Mouse (Mus musculus): Measurements from ENCODE around the gene Srm. TPM values are rescaled to one million over a fixed set of nuclear protein-coding genes. Genes with fewer than 3 reads are reported as not detected.

Srm gene
- polyA plus RNA-seq, 1 experiment from 2014 or later: 168 TPM

GRCm38 (mm10) chr4:148623609-148624008 lies 32.3 kb downstream of the Srm start:
- Histone ChIP-seq H3K4me2 (ENCODE audit: low read length) (no peak overlapping the region), H3K27ac (ENCODE audit: low read depth, low read length) (no peak overlapping the region), H3K36me3 (ENCODE audit: control insufficient read depth, insufficient read depth, low read length) (peaks cover 65% of the 10 kb centered on the region), H3K4me1 (ENCODE audit: control insufficient read depth, insufficient read depth, low read length) (peaks cover 10% of the 10 kb centered on the region), H3K4me3 (ENCODE audit: low read depth, low read length) (no peak overlapping the region), H3K9ac (ENCODE audit: low read length) (no peak overlapping the region), H3K27me3 (replicated peaks; ENCODE audit: control insufficient read depth, insufficient read depth, low read length) (no peaks in the 10 kb centered on the region), H3K9me3 (replicated peaks; ENCODE audit: control insufficient read depth, low read length) (no peaks in the 10 kb centered on the region)
- WGBS: 95% methylated on average over 4 of the region's 4 CpGs
- no peak for DNase-seq (ENCODE audit: low spot score)
- ATAC-seq: no peak

- H3K4me2 ChIP-seq (ENCODE audit: low read length): peak overlapping the region; percentile 91
- DNase-seq (ENCODE audit: low spot score) (no peak), ATAC-seq (no peak)
- H3K4me3 ChIP-seq (ENCODE audit: low read depth, low read length): peak overlapping the region; percentile 100; the same call in 1 of the 2 replicates
- H3K27me3 ChIP-seq (replicated peaks; ENCODE audit: control insufficient read depth, insufficient read depth, low read length): no peaks in the 10 kb centered on the region
- no peaks in the 10 kb centered on the region for H3K9me3 ChIP-seq (replicated peaks; ENCODE audit: control insufficient read depth, low read length)
- H3K9ac ChIP-seq (ENCODE audit: low read length): no peak overlapping the region
- WGBS: 87% methylated on average over 10 of the region's 10 CpGs
- H3K4me1 ChIP-seq (ENCODE audit: control insufficient read depth, insufficient read depth, low read length): peaks cover 10% of the 10 kb centered on the region
- peaks cover 51% of the 10 kb centered on the region for H3K36me3 ChIP-seq (ENCODE audit: control insufficient read depth, insufficient read depth, low read length)
- no peak overlapping the region for H3K27ac ChIP-seq (ENCODE audit: low read depth, low read length)
Measured at GRCm38 (mm10) chr4:148625010-148625409, 33.7 kb downstream of the Srm start.

DNA sequence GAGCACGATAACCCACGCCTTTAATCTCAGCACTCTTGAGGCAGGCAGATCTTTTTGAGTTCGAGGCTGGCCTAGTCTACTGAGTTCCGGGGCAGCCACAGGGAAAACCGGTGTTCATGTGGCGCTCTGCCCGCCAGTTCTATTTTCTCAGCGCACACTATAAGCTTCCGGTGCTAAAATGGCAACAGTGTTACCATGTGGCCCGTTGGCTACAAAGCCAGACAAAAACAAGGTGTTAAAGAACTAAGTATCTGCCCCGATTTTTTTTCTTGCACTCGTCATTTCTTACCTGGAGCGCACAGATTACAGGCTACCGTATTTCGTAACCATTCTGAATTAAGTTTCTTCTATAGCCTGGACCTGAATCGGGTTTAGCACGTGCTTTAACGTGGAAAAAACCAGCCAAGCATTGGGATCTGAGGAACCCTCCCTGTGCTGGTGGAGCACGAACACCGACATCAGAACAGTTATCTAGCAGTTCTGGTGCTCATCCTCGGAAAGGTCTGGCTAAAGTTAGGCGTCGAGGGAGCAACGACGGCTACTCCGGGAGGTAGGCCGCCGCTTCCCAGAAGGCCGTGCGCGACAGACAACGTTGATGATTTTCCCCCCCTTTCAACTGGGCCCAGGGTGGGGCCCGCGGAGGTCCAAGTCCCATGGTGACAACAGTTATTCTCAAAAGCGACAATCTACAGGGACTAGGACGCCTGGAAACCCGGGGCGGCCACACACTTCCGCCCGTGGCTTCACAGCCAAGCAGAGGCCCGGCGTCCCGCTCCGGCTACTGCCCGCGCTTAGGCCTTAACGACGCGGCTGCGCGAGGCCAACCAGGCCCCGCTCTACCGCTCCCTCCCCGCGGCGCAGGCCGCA lies 34.7 kb downstream of the Srm start:
- H3K9me3 ChIP-seq (replicated peaks; ENCODE audit: control insufficient read depth, low read length): no peaks in the 10 kb centered on the region
- H3K9ac ChIP-seq (ENCODE audit: low read length): peak overlapping the region; percentile 99
- H3K36me3 ChIP-seq (ENCODE audit: control insufficient read depth, insufficient read depth, low read length): peaks cover 43% of the 10 kb centered on the region
- no peaks in the 10 kb centered on the region for H3K27me3 ChIP-seq (replicated peaks; ENCODE audit: control insufficient read depth, insufficient read depth, low read length)
- ATAC-seq (peak; percentile 70), DNase-seq (ENCODE audit: low spot score) (peak; percentile 62)
- H3K4me2 ChIP-seq (ENCODE audit: low read length): peak overlapping the region; percentile 91
- H3K27ac ChIP-seq (ENCODE audit: low read depth, low read length): peak overlapping the region; percentile 96
- peaks cover 10% of the 10 kb centered on the region for H3K4me1 ChIP-seq (ENCODE audit: control insufficient read depth, insufficient read depth, low read length)
- H3K4me3 ChIP-seq (ENCODE audit: low read depth, low read length): peak overlapping the region; percentile 100
- WGBS: under 1% methylated on average over 57 of the region's 57 CpGs

GRCm38 (mm10) chr4:148626623-148627185 lies 35.4 kb downstream of the Srm start, which contains the start of gene Tardbp:
Gene Tardbp, minus strand, starts transcription at chr4:148627019.
- H3K27ac ChIP-seq (ENCODE audit: low read depth, low read length): peak within 1 kb of the TSS; percentile 96
- ATAC-seq (peak; percentile 98), DNase-seq (ENCODE audit: low spot score) (peak; percentile 98)
- peaks cover 36% of the 10 kb centered on the region for H3K36me3 ChIP-seq (ENCODE audit: control insufficient read depth, insufficient read depth, low read length)
- no peaks in the 10 kb centered on the region for H3K27me3 ChIP-seq (replicated peaks; ENCODE audit: control insufficient read depth, insufficient read depth, low read length)
- H3K9me3 ChIP-seq (replicated peaks; ENCODE audit: control insufficient read depth, low read length): no peaks in the 10 kb centered on the region
- H3K4me2 ChIP-seq (ENCODE audit: low read length): peak within 1 kb of the TSS; percentile 91
- H3K4me1 ChIP-seq (ENCODE audit: control insufficient read depth, insufficient read depth, low read length): peaks cover 10% of the 10 kb centered on the region
- WGBS: under 1% methylated on average over 51 of the region's 51 CpGs
- H3K4me3 ChIP-seq (ENCODE audit: low read depth, low read length): peak within 1 kb of the TSS; percentile 100
- peak within 1 kb of the TSS; percentile 99 for H3K9ac ChIP-seq (ENCODE audit: low read length)

DNA sequence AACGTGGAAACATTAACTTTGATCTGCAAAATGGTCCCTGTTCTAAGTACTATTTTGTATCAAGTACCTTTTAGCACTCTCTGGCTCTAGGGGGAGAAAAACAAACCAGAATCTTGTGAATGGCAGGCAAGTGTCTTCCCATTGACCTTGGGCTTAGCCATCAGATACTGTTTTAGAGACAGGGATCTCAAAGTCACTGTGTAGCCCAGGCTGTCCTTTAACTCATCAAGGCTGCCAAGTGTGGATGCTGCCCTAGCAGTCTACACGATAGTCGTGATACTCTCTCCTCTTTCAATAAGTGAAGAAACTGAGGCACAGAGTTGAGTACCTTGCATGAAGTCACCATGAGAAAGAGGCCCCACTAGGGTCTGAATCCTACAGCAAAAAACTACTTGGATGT lies 35.9 kb downstream of the Srm start:
- Histone ChIP-seq H3K9ac (ENCODE audit: low read length) (peak overlapping the region; percentile 53; the same call in 1 of the 2 replicates), H3K4me2 (ENCODE audit: low read length) (peak overlapping the region; percentile 91), H3K4me3 (ENCODE audit: low read depth, low read length) (peak overlapping the region; percentile 100; the same call in 1 of the 2 replicates), H3K27ac (ENCODE audit: low read depth, low read length) (no peak overlapping the region), H3K27me3 (replicated peaks; ENCODE audit: control insufficient read depth, insufficient read depth, low read length) (no peaks in the 10 kb centered on the region), H3K9me3 (replicated peaks; ENCODE audit: control insufficient read depth, low read length) (no peaks in the 10 kb centered on the region), H3K4me1 (ENCODE audit: control insufficient read depth, insufficient read depth, low read length) (peaks cover 10% of the 10 kb centered on the region), H3K36me3 (ENCODE audit: control insufficient read depth, insufficient read depth, low read length) (peaks cover 30% of the 10 kb centered on the region)
- ATAC-seq: peak; percentile 13
- no peak for DNase-seq (ENCODE audit: low spot score)
- WGBS: 63% methylated on average over 3 of the region's 3 CpGs

GRCm38 (mm10) chr4:148632013-148632692 lies 40.9 kb downstream of the Srm start:
- Histone ChIP-seq H3K4me3 (ENCODE audit: low read depth, low read length) (no peak overlapping the region), H3K27me3 (replicated peaks; ENCODE audit: control insufficient read depth, insufficient read depth, low read length) (no peaks in the 10 kb centered on the region), H3K9me3 (replicated peaks; ENCODE audit: control insufficient read depth, low read length) (no peaks in the 10 kb centered on the region), H3K4me2 (ENCODE audit: low read length) (no peak overlapping the region), H3K4me1 (ENCODE audit: control insufficient read depth, insufficient read depth, low read length) (no peaks in the 10 kb centered on the region), H3K27ac (ENCODE audit: low read depth, low read length) (no peak overlapping the region), H3K9ac (ENCODE audit: low read length) (no peak overlapping the region), H3K36me3 (ENCODE audit: control insufficient read depth, insufficient read depth, low read length) (no peaks in the 10 kb centered on the region)
- no peak for ATAC-seq
- no peak for DNase-seq (ENCODE audit: low spot score)
- 76% methylated on average over 3 of the region's 3 CpGs for WGBS

DNA sequence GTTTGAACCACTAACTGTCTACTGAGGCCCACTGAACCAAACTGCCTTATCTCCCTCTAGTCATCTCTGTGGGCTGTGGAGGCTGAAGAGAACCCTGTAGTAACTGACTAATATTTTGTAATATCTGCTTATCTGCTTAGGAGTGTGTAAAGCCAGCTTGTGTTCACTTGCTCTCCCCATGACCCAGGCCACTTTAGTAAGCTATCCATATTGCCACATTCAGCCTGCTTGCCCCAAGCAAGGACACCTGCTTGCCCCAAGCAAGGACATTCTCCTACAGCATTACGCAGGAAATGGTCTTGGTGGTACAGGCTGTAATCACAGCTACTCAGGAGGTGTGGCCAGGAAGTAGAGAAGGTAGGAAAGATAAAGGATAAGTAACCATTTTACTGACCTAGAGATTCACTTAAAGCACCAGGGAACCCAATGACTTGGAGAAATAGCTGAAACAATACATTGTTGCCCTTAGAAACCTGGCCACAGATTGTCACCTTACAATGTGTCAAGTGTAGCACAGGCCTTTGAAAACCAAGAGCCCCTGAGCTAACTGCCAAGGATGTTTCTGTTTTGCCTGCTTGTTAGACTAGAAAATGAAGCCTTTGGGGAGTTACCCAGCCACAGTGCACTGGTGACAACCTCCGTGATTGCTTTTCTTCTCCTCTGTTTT lies 42.2 kb downstream of the Srm start:
- no peak overlapping the region for H3K27ac ChIP-seq (ENCODE audit: low read depth, low read length)

GRCm38 (mm10) chr4:148635309-148635708 lies 44.0 kb downstream of the Srm start:
- Histone ChIP-seq H3K9ac (ENCODE audit: low read length) (no peak overlapping the region), H3K4me2 (ENCODE audit: low read length) (no peak overlapping the region), H3K27ac (ENCODE audit: low read depth, low read length) (no peak overlapping the region), H3K36me3 (ENCODE audit: control insufficient read depth, insufficient read depth, low read length) (no peaks in the 10 kb centered on the region), H3K4me1 (ENCODE audit: control insufficient read depth, insufficient read depth, low read length) (no peaks in the 10 kb centered on the region), H3K9me3 (replicated peaks; ENCODE audit: control insufficient read depth, low read length) (no peaks in the 10 kb centered on the region), H3K27me3 (replicated peaks; ENCODE audit: control insufficient read depth, insufficient read depth, low read length) (no peaks in the 10 kb centered on the region), H3K4me3 (ENCODE audit: low read depth, low read length) (no peak overlapping the region)
- WGBS: 74% methylated on average over 2 of the region's 2 CpGs
- ATAC-seq (no peak), DNase-seq (ENCODE audit: low spot score) (no peak)

More for the DNA sequence above, 42.2 kb downstream of the Srm start:
- ATAC-seq (no peak), DNase-seq (ENCODE audit: low spot score) (no peak)
- Histone ChIP-seq H3K9ac (ENCODE audit: low read length) (no peak overlapping the region), H3K27me3 (replicated peaks; ENCODE audit: control insufficient read depth, insufficient read depth, low read length) (no peaks in the 10 kb centered on the region), H3K4me3 (ENCODE audit: low read depth, low read length) (no peak overlapping the region), H3K36me3 (ENCODE audit: control insufficient read depth, insufficient read depth, low read length) (no peaks in the 10 kb centered on the region), H3K9me3 (replicated peaks; ENCODE audit: control insufficient read depth, low read length) (no peaks in the 10 kb centered on the region), H3K4me1 (ENCODE audit: control insufficient read depth, insufficient read depth, low read length) (no peaks in the 10 kb centered on the region), H3K4me2 (ENCODE audit: low read length) (no peak overlapping the region)
- WGBS: 84% methylated on average over 2 of the region's 2 CpGs
